Mouse (Mus musculus) stomach, embryonic 14.5 days (tissue): ENCODE data around the gene Cd276. TPM values are rescaled to one million over a fixed set of nuclear protein-coding genes. Genes with fewer than 3 reads are reported as not detected.

Source experiments
- ATAC-seq: fragments of 200-750 bp; cut with Nextera tagmentation; 2 replicates; pipeline ENCODE4 v1.8.0; 2017; ENCODE audit warnings: low read depth, moderate TSS enrichment; ENCODE audit not compliant: insufficient number of reproducible peaks, insufficient read depth, low FRiP score
- H3K27ac ChIP-seq: fragments of 300-500 bp; sonication (generic); 2 replicates; pipeline ENCODE4 v1.5.1; 2014; ENCODE audit warnings: mild to moderate bottlenecking, low read length, moderate library complexity, mixed read lengths
- H3K27me3 ChIP-seq: fragments of 300-500 bp; sonication (generic); 2 replicates; pipeline ENCODE4 v1.6.1; 2014; ENCODE audit warnings: low read length, control low read depth, mixed read lengths; ENCODE audit not compliant: control insufficient read depth, insufficient read depth
- H3K36me3 ChIP-seq: fragments of 300-500 bp; sonication (generic); 2 replicates; pipeline ENCODE4 v1.6.1; 2014; ENCODE audit warnings: mild to moderate bottlenecking, control low read depth, low read length, moderate library complexity, mixed read lengths; ENCODE audit not compliant: control insufficient read depth, insufficient read depth
- H3K4me1 ChIP-seq: fragments of 300-500 bp; sonication (generic); 2 replicates; pipeline ENCODE4 v1.6.1; 2014; ENCODE audit warnings: low read length, control low read depth, mixed read lengths; ENCODE audit not compliant: control insufficient read depth, insufficient read depth
- H3K4me2 ChIP-seq: fragments of 300-500 bp; sonication (generic); replicated peaks from 2 replicates; pipeline ENCODE4 v1.6.1; 2014; ENCODE audit warnings: low read depth, low read length, control low read depth
- H3K4me3 ChIP-seq: fragments of 300-500 bp; sonication (generic); 2 replicates; pipeline ENCODE4 v1.5.1; 2014; ENCODE audit warnings: low read depth, low read length, control low read depth
- H3K9ac ChIP-seq: fragments of 300-500 bp; sonication (generic); replicated peaks from 2 replicates; pipeline ENCODE4 v1.6.1; 2014; ENCODE audit warnings: low read depth, mild to moderate bottlenecking, control low read depth, low read length, moderate library complexity, mixed read lengths
- H3K9me3 ChIP-seq: fragments of 300-500 bp; sonication (generic); 2 replicates; pipeline ENCODE4 v1.6.1; 2016; ENCODE audit warnings: low read depth, low read length, control low read depth; ENCODE audit not compliant: control insufficient read depth
- WGBS: fragments of 180-500 bp; shearing (Covaris S2); extraction: QIAGEN DNeasy Blood & Tissue Kit; methylation state at CpG from one replicate; pipeline ENCODE4 v1.1.7; 2014; 5-methylcytosine and 5-hydroxymethylcytosine counted together
- polyA plus RNA-seq: library from polyadenylated mRNA; unstranded; fragments of >200 nt; fragmentation: Nextera tagmentation; extraction: Ambion mirVana; gene quantifications from 2 replicates; pipeline ENCODE4 v1.2.1, GENCODE M21; 2014

Cd276 gene
- polyA plus RNA-seq, 1 experiment from 2014 or later = 45.7 TPM

DNA sequence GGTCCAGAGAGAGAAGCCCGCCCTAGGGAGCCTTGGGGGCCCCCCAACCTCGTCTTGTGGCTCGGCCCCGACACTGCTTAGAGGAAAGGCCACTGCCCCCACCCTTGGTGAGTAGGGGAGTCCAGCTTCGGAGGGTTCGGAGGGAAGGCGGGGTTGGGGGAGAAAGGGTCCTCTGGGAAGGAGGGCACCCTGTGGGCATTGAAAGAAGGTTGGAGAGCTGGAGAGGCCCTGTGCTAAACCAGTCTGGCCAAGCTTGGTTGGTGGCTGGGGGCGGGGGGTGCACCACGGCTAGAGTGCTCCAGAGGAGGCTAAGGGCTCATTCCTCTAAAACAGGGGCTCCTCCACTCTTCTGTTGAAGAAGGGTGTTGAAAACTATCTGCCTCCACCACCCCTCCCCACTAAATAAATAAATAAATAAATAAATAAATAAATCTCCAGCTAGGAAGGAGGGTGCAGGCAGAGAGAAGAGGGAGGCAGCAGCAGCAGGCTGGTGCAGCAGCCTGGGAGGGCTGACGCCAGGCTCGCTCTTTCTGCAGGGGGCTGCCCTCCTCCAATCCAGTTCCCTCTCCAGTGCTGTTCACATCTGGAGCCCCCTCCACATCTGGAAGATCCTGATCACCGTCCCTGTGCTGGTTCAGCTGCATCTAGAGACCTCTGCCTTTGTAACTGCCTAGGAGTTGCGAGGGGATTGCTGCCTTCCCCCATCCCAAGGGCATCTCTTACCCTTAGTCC lies 65.9 kb downstream of the Cd276 start:
- H3K27me3 ChIP-seq = peaks cover 8% of the 10 kb centered on the region; the same call in 1 of the 2 replicates
- H3K9ac ChIP-seq = peak overlapping the region; percentile 69; the same call in 1 of the 2 replicates
- no peaks in the 10 kb centered on the region for H3K9me3 ChIP-seq
- 5% methylated on average over 13 of the region's 13 CpGs for WGBS
- ATAC-seq = 0 out of 2 replicates have a peak, but pooled peaks have one; percentile 5
- H3K4me2 ChIP-seq = peak overlapping the region; percentile 94
- no peaks in the 10 kb centered on the region for H3K36me3 ChIP-seq
- H3K4me3 ChIP-seq = peak overlapping the region; percentile 62
- H3K4me1 ChIP-seq = peaks cover 12% of the 10 kb centered on the region; the same call in 1 of the 2 replicates
- H3K27ac ChIP-seq = no peak overlapping the region

GRCm38 (mm10) chr9:58487851-58488801 lies 67.1 kb downstream of the Cd276 start, which contains the start of gene Insyn1:
Gene Insyn1 (plus strand): TSS chr9:58488603.
- under 1% methylated on average over 69 of the region's 104 CpGs for WGBS
- H3K9me3 ChIP-seq = no peaks in the 10 kb centered on the region
- peak within 1 kb of the TSS; percentile 86 for H3K27ac ChIP-seq
- peaks cover 8% of the 10 kb centered on the region; the same call in 1 of the 2 replicates for H3K27me3 ChIP-seq
- peak; percentile 69 for ATAC-seq
- H3K9ac ChIP-seq = peak within 1 kb of the TSS; percentile 69
- H3K4me1 ChIP-seq = peaks cover 12% of the 10 kb centered on the region; the same call in 1 of the 2 replicates
- peak within 1 kb of the TSS; percentile 94 for H3K4me2 ChIP-seq
- H3K4me3 ChIP-seq = peak within 1 kb of the TSS; percentile 62
- H3K36me3 ChIP-seq = no peaks in the 10 kb centered on the region

DNA sequence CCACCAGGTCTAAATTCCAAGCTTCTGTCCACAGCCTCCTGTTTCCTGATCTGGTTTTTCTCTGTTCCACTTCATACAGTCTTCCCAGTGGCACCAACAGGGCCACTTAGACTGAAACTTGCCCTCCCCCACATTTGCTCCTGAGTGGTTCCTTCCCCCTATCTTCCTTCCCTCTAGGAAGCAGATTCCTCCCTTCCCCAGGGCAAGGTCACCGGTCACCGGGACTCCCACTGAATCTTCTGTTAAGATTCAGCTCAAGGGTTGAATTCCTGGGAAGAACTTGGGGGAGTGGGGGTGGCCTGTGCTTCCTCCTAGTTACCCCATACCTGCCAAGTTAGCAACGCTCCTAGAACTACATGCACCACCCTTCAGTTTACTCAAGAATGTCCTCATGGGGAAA lies 68.2 kb downstream of the Cd276 start:
- Histone ChIP-seq H3K27ac (no peak overlapping the region), H3K36me3 (no peaks in the 10 kb centered on the region), H3K4me2 (no peak overlapping the region), H3K9ac (no peak overlapping the region), H3K4me3 (no peak overlapping the region), H3K4me1 (peaks cover 12% of the 10 kb centered on the region; the same call in 1 of the 2 replicates), H3K9me3 (no peaks in the 10 kb centered on the region), H3K27me3 (peaks cover 8% of the 10 kb centered on the region; the same call in 1 of the 2 replicates)
- 21% methylated on average over 3 of the region's 3 CpGs for WGBS
- no peak for ATAC-seq

Other genes starting within 250 kb of the Cd276 start
- gene Loxl1, start 242.3 kb downstream of the Cd276 start, polyA plus RNA-seq = 32.2 and 38.5 TPM in 2 replicates
- gene Tbc1d21, start 185.0 kb downstream of the Cd276 start, polyA plus RNA-seq = not detected in 2 replicates
- gene Insyn1, start 66.8 kb downstream of the Cd276 start, polyA plus RNA-seq = 1.8 and 2.6 TPM in 2 replicates
- 152 and 154 TPM in 2 replicates for gene Nptn, start 26.8 kb upstream of the Cd276 start, polyA plus RNA-seq
- gene Rec114, start 188.5 kb upstream of the Cd276 start, polyA plus RNA-seq = 0.67 and 2.5 TPM in 2 replicates